Mouse (Mus musculus) megakaryocyte, embryonic 14.5 days (primary cell): ENCODE measurements at regions not wholly inside any gene's neighbourhood (a gene's known extent, or its start where the extent isn't known, plus 50 kb on each side); places are given as distances from the start of the nearest gene placed in this dataset.

Source experiments
- FLI1 ChIP-seq: IDR thresholded peaks from 2 replicates; pipeline ENCODE4 v1.6.1; 2012; ENCODE audit warnings: low read length, inconsistent platforms, mixed read lengths
- GATA1 ChIP-seq: IDR thresholded peaks from 3 replicates; pipeline ENCODE4 v1.6.1; 2012; ENCODE audit warnings: mixed read lengths, low read length, inconsistent platforms, borderline replicate concordance

DNA sequence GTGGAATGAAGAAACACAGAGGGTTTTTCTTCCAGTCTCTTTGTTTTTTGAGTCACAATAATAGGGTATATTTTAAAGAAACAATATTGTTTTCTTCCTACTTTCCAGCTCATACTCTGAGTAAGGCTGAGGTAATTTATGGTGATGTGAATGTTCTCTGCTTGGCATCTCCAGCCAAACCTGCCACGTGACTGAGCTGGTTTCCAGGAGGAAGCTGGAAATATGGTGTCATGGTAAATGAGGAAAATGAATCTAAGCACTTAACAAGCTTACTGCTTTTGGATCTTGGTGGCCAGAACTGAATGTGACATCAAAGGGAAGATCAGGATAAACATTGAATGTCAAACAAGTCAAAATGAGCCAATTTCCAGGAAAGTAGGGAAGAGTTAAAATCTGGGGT, 215.8 kb upstream of the Sp8 start:
- TF ChIP-seq FLI1, result no peak
- TF ChIP-seq GATA1, result no peak
